Mouse (Mus musculus) c-Kit-positive CD71-positive TER-119-positive erythroid progenitor cells, embryonic 14.5 days (primary cell): ENCODE results near the gene Lrrk1.

ENCODE experiments used
- DNase-seq: peaks from one replicate; pipeline ENCODE4 v3.0.0-alpha.2; 2013; ENCODE audit warnings: low spot score

Gene Lrrk1

GRCm38 (mm10) chr7:66387813-66388521 is at the start of gene Lrrk1:
Lrrk1 (minus strand) TSS chr7:66388350.
- DNase-seq, result peak; percentile 38

GRCm38 (mm10) chr7:66434453-66434935 is 46.3 kb upstream of the Lrrk1 start:
- peak; percentile 13 for DNase-seq

GRCm38 (mm10) chr7:66427437-66428161 is 39.4 kb upstream of the Lrrk1 start, which contains the start of gene Aldh1a3:
Aldh1a3 (minus strand) TSS chr7:66427517.
- DNase-seq, result no peak

GRCm38 (mm10) chr7:66427053-66427436 is 38.9 kb upstream of the Lrrk1 start:
- no peak for DNase-seq

- no peak for DNase-seq
These were observed 33.8 kb upstream of the Lrrk1 start for GRCm38 (mm10) chr7:66421903-66422302.

- no peak for DNase-seq
These were observed 30.8 kb upstream of the Lrrk1 start for GRCm38 (mm10) chr7:66418981-66419380.

- no peak for DNase-seq
These were observed 28.7 kb upstream of the Lrrk1 start for GRCm38 (mm10) chr7:66416829-66417228.

- no peak for DNase-seq
These were observed 24.9 kb upstream of the Lrrk1 start for GRCm38 (mm10) chr7:66413093-66413492.

- no peak for DNase-seq
These were observed 21.3 kb upstream of the Lrrk1 start for GRCm38 (mm10) chr7:66409433-66409832.

GRCm38 (mm10) chr7:66406971-66407370 is 18.8 kb upstream of the Lrrk1 start:
- DNase-seq, result no peak

GRCm38 (mm10) chr7:66405951-66406721 is 18.0 kb upstream of the Lrrk1 start:
- DNase-seq, result no peak

- no peak for DNase-seq
These were observed 17.4 kb upstream of the Lrrk1 start for GRCm38 (mm10) chr7:66405541-66405940.

GRCm38 (mm10) chr7:66404802-66405201 is 16.7 kb upstream of the Lrrk1 start:
- no peak for DNase-seq

- no peak for DNase-seq
These were observed 16.0 kb upstream of the Lrrk1 start for GRCm38 (mm10) chr7:66404141-66404540.

GRCm38 (mm10) chr7:66402876-66403275 is 14.7 kb upstream of the Lrrk1 start:
- DNase-seq, result no peak

GRCm38 (mm10) chr7:66401605-66402004 is 13.5 kb upstream of the Lrrk1 start:
- no peak for DNase-seq

- DNase-seq, result no peak
These were observed 9.1 kb upstream of the Lrrk1 start for GRCm38 (mm10) chr7:66397288-66397687.

GRCm38 (mm10) chr7:66388621-66389532 is 727 bp upstream of the Lrrk1 start:
- DNase-seq, result peak; percentile 68

- DNase-seq, result no peak
These were observed 734 bp downstream of the Lrrk1 start for GRCm38 (mm10) chr7:66387419-66387812.

GRCm38 (mm10) chr7:66386411-66386810 is 1.7 kb downstream of the Lrrk1 start:
- no peak for DNase-seq

GRCm38 (mm10) chr7:66385826-66386225 is 2.3 kb downstream of the Lrrk1 start:
- no peak for DNase-seq
